Mouse (Mus musculus): Measurements from ENCODE around the gene Glis1. TPM values are rescaled to one million over a fixed set of nuclear protein-coding genes. Genes with fewer than 3 reads are reported as not detected.
A peak's percentile ranks its signal among the peaks of the same experiment; 100 is the strongest.

Gene Glis1
- polyA plus RNA-seq, 1 experiment from 2014 or later, result 0.18 TPM

- no peaks in the 10 kb centered on the region for H3K36me3 ChIP-seq (ENCODE audit: control insufficient read depth, insufficient read depth)
- H3K9me3 ChIP-seq (ENCODE audit: control insufficient read depth), result no peaks in the 10 kb centered on the region
- no peak for ATAC-seq
- no peaks in the 10 kb centered on the region for H3K4me1 ChIP-seq (replicated peaks; ENCODE audit: control insufficient read depth, insufficient read depth, low read length)
- H3K27ac ChIP-seq (ENCODE audit: low read depth, low read length), result no peak overlapping the region
- no peaks in the 10 kb centered on the region for H3K27me3 ChIP-seq (replicated peaks; ENCODE audit: control insufficient read depth, insufficient read depth, low read length)
- no peak for TF ChIP-seq CTCF (IDR thresholded peaks at IDR 0.05; ENCODE audit: low read depth)
- WGBS, result 64% methylated on average over 5 of the region's 5 CpGs
- H3K4me3 ChIP-seq (ENCODE audit: low read depth, low read length), result no peak overlapping the region
- no peak overlapping the region for H3K9ac ChIP-seq (ENCODE audit: low read depth, low read length)
- H3K4me2 ChIP-seq (replicated peaks; ENCODE audit: low read depth), result no peak overlapping the region
These were observed 44.6 kb downstream of the Glis1 start for GRCm38 (mm10) chr4:107479015-107479414.

GRCm38 (mm10) chr4:107482541-107482940 lies 48.1 kb downstream of the Glis1 start:
- 83% methylated on average over 2 of the region's 2 CpGs for WGBS

DNA sequence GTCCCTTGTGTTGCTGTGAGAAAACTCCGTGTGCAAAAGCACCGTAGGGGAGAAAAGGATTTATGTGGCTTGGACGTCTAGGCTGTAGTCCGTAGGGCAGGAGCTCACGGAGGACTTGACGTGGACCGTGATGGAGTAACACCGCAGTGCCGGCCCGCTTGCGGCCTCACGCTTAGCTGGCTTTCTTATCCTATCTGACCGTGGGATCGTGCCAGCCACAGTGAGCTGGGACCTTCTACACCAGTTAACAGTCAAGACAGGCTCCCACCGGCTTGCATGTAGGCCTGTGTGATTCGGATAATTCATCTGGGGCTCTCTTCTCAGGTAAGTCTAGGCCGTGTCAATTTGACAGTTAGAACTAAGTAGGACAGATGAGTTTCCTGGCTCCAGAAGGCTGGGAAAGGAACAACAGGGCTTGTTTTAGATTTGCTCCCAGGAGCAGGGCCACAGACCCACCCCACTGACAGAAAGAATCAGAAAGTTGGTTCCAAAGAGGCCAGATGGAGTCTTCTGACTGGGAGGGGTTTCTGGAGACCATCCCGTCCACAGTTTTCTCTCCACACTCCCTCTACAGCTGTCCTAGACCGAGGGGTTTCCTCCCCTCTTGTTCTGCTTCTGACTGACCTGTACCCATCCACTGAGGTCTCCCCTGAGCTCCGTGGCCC lies 49.3 kb downstream of the Glis1 start:
- WGBS, result 89% methylated on average over 20 of the region's 20 CpGs
- H3K27ac ChIP-seq (ENCODE audit: low read depth, low read length), result no peak overlapping the region
- no peak for ATAC-seq
- TF ChIP-seq CTCF (IDR thresholded peaks at IDR 0.05; ENCODE audit: low read depth), result no peak
- H3K9me3 ChIP-seq (ENCODE audit: control insufficient read depth), result no peaks in the 10 kb centered on the region
- peaks cover 6% of the 10 kb centered on the region; the same call in 1 of the 2 replicates for H3K27me3 ChIP-seq (replicated peaks; ENCODE audit: control insufficient read depth, insufficient read depth, low read length)
- no peak overlapping the region for H3K9ac ChIP-seq (ENCODE audit: low read depth, low read length)
- no peak overlapping the region for H3K4me2 ChIP-seq (replicated peaks; ENCODE audit: low read depth)
- H3K36me3 ChIP-seq (ENCODE audit: control insufficient read depth, insufficient read depth), result no peaks in the 10 kb centered on the region
- H3K4me1 ChIP-seq (replicated peaks; ENCODE audit: control insufficient read depth, insufficient read depth, low read length), result no peaks in the 10 kb centered on the region
- H3K4me3 ChIP-seq (ENCODE audit: low read depth, low read length), result no peak overlapping the region

More at GRCm38 (mm10) chr4:107482541-107482940, 48.1 kb downstream of the Glis1 start:
- Histone ChIP-seq H3K4me1 (replicated peaks; ENCODE audit: control insufficient read depth, insufficient read depth, low read length) (no peaks in the 10 kb centered on the region), H3K27ac (ENCODE audit: low read depth, low read length) (no peak overlapping the region), H3K36me3 (ENCODE audit: control insufficient read depth, insufficient read depth) (no peaks in the 10 kb centered on the region), H3K9me3 (ENCODE audit: control insufficient read depth) (no peaks in the 10 kb centered on the region), H3K4me3 (ENCODE audit: low read depth, low read length) (no peak overlapping the region), H3K4me2 (replicated peaks; ENCODE audit: low read depth) (no peak overlapping the region), H3K27me3 (replicated peaks; ENCODE audit: control insufficient read depth, insufficient read depth, low read length) (peaks cover 6% of the 10 kb centered on the region; the same call in 1 of the 2 replicates), H3K9ac (ENCODE audit: low read depth, low read length) (no peak overlapping the region)
- no peak for ATAC-seq
- no peak for TF ChIP-seq CTCF (IDR thresholded peaks at IDR 0.05; ENCODE audit: low read depth)

GRCm38 (mm10) chr4:107484221-107484575 lies 49.8 kb downstream of the Glis1 start:
- Histone ChIP-seq H3K27ac (ENCODE audit: low read depth, low read length) (no peak overlapping the region), H3K4me3 (ENCODE audit: low read depth, low read length) (no peak overlapping the region), H3K27me3 (replicated peaks; ENCODE audit: control insufficient read depth, insufficient read depth, low read length) (peaks cover 6% of the 10 kb centered on the region; the same call in 1 of the 2 replicates), H3K9me3 (ENCODE audit: control insufficient read depth) (no peaks in the 10 kb centered on the region), H3K36me3 (ENCODE audit: control insufficient read depth, insufficient read depth) (no peaks in the 10 kb centered on the region), H3K4me2 (replicated peaks; ENCODE audit: low read depth) (no peak overlapping the region), H3K9ac (ENCODE audit: low read depth, low read length) (no peak overlapping the region), H3K4me1 (replicated peaks; ENCODE audit: control insufficient read depth, insufficient read depth, low read length) (no peaks in the 10 kb centered on the region)
- no peak for TF ChIP-seq CTCF (IDR thresholded peaks at IDR 0.05; ENCODE audit: low read depth)
- WGBS, result 93% methylated on average over 4 of the region's 4 CpGs
- no peak for ATAC-seq

- WGBS, result 68% methylated on average over 5 of the region's 5 CpGs
- TF ChIP-seq CTCF (IDR thresholded peaks at IDR 0.05; ENCODE audit: low read depth), result peak; percentile 64
- peaks cover 6% of the 10 kb centered on the region; the same call in 1 of the 2 replicates for H3K27me3 ChIP-seq (replicated peaks; ENCODE audit: control insufficient read depth, insufficient read depth, low read length)
- no peak overlapping the region for H3K4me2 ChIP-seq (replicated peaks; ENCODE audit: low read depth)
- no peak overlapping the region for H3K9ac ChIP-seq (ENCODE audit: low read depth, low read length)
- no peak overlapping the region for H3K27ac ChIP-seq (ENCODE audit: low read depth, low read length)
- no peaks in the 10 kb centered on the region for H3K36me3 ChIP-seq (ENCODE audit: control insufficient read depth, insufficient read depth)
- no peaks in the 10 kb centered on the region for H3K9me3 ChIP-seq (ENCODE audit: control insufficient read depth)
- no peak for ATAC-seq
- no peak overlapping the region for H3K4me3 ChIP-seq (ENCODE audit: low read depth, low read length)
- H3K4me1 ChIP-seq (replicated peaks; ENCODE audit: control insufficient read depth, insufficient read depth, low read length), result no peaks in the 10 kb centered on the region
These were observed 51.5 kb downstream of the Glis1 start for GRCm38 (mm10) chr4:107485903-107486302.

- Histone ChIP-seq H3K36me3 (ENCODE audit: control insufficient read depth, insufficient read depth) (no peaks in the 10 kb centered on the region), H3K9me3 (ENCODE audit: control insufficient read depth) (no peaks in the 10 kb centered on the region), H3K4me2 (replicated peaks; ENCODE audit: low read depth) (no peak overlapping the region), H3K9ac (ENCODE audit: low read depth, low read length) (no peak overlapping the region), H3K4me1 (replicated peaks; ENCODE audit: control insufficient read depth, insufficient read depth, low read length) (no peaks in the 10 kb centered on the region), H3K27ac (ENCODE audit: low read depth, low read length) (no peak overlapping the region), H3K4me3 (ENCODE audit: low read depth, low read length) (no peak overlapping the region), H3K27me3 (replicated peaks; ENCODE audit: control insufficient read depth, insufficient read depth, low read length) (peaks cover 6% of the 10 kb centered on the region; the same call in 1 of the 2 replicates)
- no peak for ATAC-seq
- 79% methylated on average over 19 of the region's 20 CpGs for WGBS
- no peak for TF ChIP-seq CTCF (IDR thresholded peaks at IDR 0.05; ENCODE audit: low read depth)
These were observed 54.9 kb downstream of the Glis1 start for GRCm38 (mm10) chr4:107489121-107489840.
